ENCODE assay signal across 20 mouse cellular contexts in the genomic region with DNA sequence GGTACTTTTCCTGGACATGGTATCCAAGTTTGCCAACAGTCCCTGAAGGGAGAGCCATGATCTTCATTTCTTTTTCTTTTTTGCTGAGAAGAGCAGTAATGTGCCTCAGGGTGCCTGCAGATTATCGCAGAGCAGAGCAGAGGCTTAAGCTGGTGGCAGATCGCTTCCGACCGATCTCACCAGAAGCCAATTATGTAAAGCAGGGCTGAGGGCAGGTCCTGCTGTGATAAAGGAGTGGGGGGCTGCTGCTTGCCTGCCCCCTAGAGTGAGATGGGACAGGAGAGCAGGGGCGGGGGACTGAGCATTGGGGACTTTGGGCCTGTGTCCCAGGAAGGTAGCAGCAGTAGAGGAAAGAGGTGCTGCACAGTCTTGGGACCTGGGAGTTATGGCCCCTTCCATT.
DNase-seq lines count a peak whose midpoint lies in the region; ATAC-seq and TF ChIP-seq lines count a peak whose summit lies in the region.
"Had no signal": no experiment of that assay in that cellular context is flagged by ENCODE, and none has a peak within 500 bp of the region (broad histone marks: within the 10 kb centered on the region; RNA-seq: fewer than 3 reads in every experiment).

No protein-coding gene starts in this region.

- ATAC-seq in forebrain, embryonic 14.5 days, result no peak
- ATAC-seq in forebrain, embryonic 13.5 days, result no peak; the same call in 1 of the 2 replicates
- no peak for ATAC-seq in hindbrain, embryonic 13.5 days (ENCODE audit: low FRiP score)
- ATAC-seq in midbrain, embryonic 11.5 days (ENCODE audit: low FRiP score), result peak; percentile 56; the same call in 1 of the 2 replicates
- ATAC-seq in midbrain, postnatal 0 days (ENCODE audit: low FRiP score), result no peak
- ATAC-seq: intestine, embryonic 16.5 days had no signal

- WGBS in forebrain, embryonic 14.5 days, result 10% methylated on average over 5 of the region's 5 CpGs
- WGBS in forebrain, embryonic 13.5 days, result 5% methylated on average over 5 of the region's 5 CpGs
- 4% methylated on average over 5 of the region's 5 CpGs for WGBS in hindbrain, embryonic 13.5 days
- WGBS in midbrain, embryonic 11.5 days, result 2% methylated on average over 5 of the region's 5 CpGs
- WGBS in midbrain, postnatal 0 days, result 9% methylated on average over 5 of the region's 5 CpGs

- H3K9ac ChIP-seq in forebrain, embryonic 14.5 days (ENCODE audit: low read length), result no peak overlapping the region
- no peak overlapping the region for H3K9ac ChIP-seq in forebrain, embryonic 13.5 days
- no peak overlapping the region for H3K9ac ChIP-seq in hindbrain, embryonic 13.5 days
- H3K9ac ChIP-seq in midbrain, embryonic 11.5 days (ENCODE audit: low read length), result no peak overlapping the region
- H3K9ac ChIP-seq in midbrain, postnatal 0 days (replicated peaks; ENCODE audit: low read length, poor library complexity, severe bottlenecking), result no peak overlapping the region
- H3K9ac ChIP-seq: limb, embryonic 15.5 days; liver, embryonic 15.5 days; lung, embryonic 15.5 days had no signal

- H3K9me3 ChIP-seq in forebrain, embryonic 14.5 days (replicated peaks; ENCODE audit: control insufficient read depth, low read length), result no peaks in the 10 kb centered on the region
- no peaks in the 10 kb centered on the region for H3K9me3 ChIP-seq in forebrain, embryonic 13.5 days (replicated peaks)
- no peaks in the 10 kb centered on the region for H3K9me3 ChIP-seq in hindbrain, embryonic 13.5 days
- no peaks in the 10 kb centered on the region for H3K9me3 ChIP-seq in midbrain, embryonic 11.5 days (ENCODE audit: control insufficient read depth, low read length)
- no peaks in the 10 kb centered on the region for H3K9me3 ChIP-seq in midbrain, postnatal 0 days (ENCODE audit: low read length)
- H3K9me3 ChIP-seq: heart, embryonic 10.5 days; limb, embryonic 15.5 days; liver, embryonic 15.5 days; lung, embryonic 15.5 days had no signal

- no peaks in the 10 kb centered on the region for H3K27me3 ChIP-seq in forebrain, embryonic 14.5 days (replicated peaks; ENCODE audit: control insufficient read depth, insufficient read depth, low read length)
- peaks cover 17% of the 10 kb centered on the region for H3K27me3 ChIP-seq in forebrain, embryonic 13.5 days
- H3K27me3 ChIP-seq in hindbrain, embryonic 13.5 days, result no peaks in the 10 kb centered on the region; the same call in none of the 2 replicates
- no peaks in the 10 kb centered on the region; the same call in none of the 2 replicates for H3K27me3 ChIP-seq in midbrain, embryonic 11.5 days (ENCODE audit: control insufficient read depth, insufficient read depth, low read length)
- no peaks in the 10 kb centered on the region for H3K27me3 ChIP-seq in midbrain, postnatal 0 days (ENCODE audit: insufficient read depth, low read length)
- H3K27me3 ChIP-seq: lung, embryonic 15.5 days had no signal

- H3K4me2 ChIP-seq in forebrain, embryonic 14.5 days (ENCODE audit: low read length), result no peak overlapping the region
- no peak overlapping the region for H3K4me2 ChIP-seq in forebrain, embryonic 13.5 days
- H3K4me2 ChIP-seq in hindbrain, embryonic 13.5 days, result no peak overlapping the region
- no peak overlapping the region for H3K4me2 ChIP-seq in midbrain, embryonic 11.5 days
- H3K4me2 ChIP-seq in midbrain, postnatal 0 days (ENCODE audit: low read depth, low read length, poor library complexity, severe bottlenecking), result no peak overlapping the region
- H3K4me2 ChIP-seq: limb, embryonic 15.5 days; liver, embryonic 15.5 days; lung, embryonic 15.5 days had no signal

- no peak; the same call in 1 of the 2 replicates for TF ChIP-seq CTCF in midbrain, postnatal 0 days (IDR thresholded peaks at IDR 0.05)

- no peak overlapping the region for H3K27ac ChIP-seq in forebrain, embryonic 14.5 days (ENCODE audit: low read depth, low read length)
- no peak overlapping the region for H3K27ac ChIP-seq in forebrain, embryonic 13.5 days
- peak overlapping the region; percentile 40; the same call in 1 of the 2 replicates for H3K27ac ChIP-seq in hindbrain, embryonic 13.5 days
- peak overlapping the region; percentile 20; the same call in 1 of the 2 replicates for H3K27ac ChIP-seq in midbrain, embryonic 11.5 days (ENCODE audit: low read depth, low read length)
- no peak overlapping the region for H3K27ac ChIP-seq in midbrain, postnatal 0 days (ENCODE audit: low read depth, low read length)
- H3K27ac ChIP-seq: heart, embryonic 10.5 days; limb, embryonic 15.5 days; liver, embryonic 15.5 days; lung, embryonic 15.5 days had no signal

- no peak overlapping the region for H3K4me3 ChIP-seq in forebrain, embryonic 14.5 days (ENCODE audit: low read depth, low read length)
- no peak overlapping the region for H3K4me3 ChIP-seq in forebrain, embryonic 13.5 days
- no peak overlapping the region for H3K4me3 ChIP-seq in hindbrain, embryonic 13.5 days
- no peak overlapping the region for H3K4me3 ChIP-seq in midbrain, embryonic 11.5 days (ENCODE audit: low read depth, low read length)
- no peak overlapping the region for H3K4me3 ChIP-seq in midbrain, postnatal 0 days (ENCODE audit: low read depth, low read length)
- H3K4me3 ChIP-seq: heart, embryonic 10.5 days; limb, embryonic 15.5 days; liver, embryonic 15.5 days; lung, embryonic 15.5 days had no signal

- no peaks in the 10 kb centered on the region for H3K36me3 ChIP-seq in forebrain, embryonic 14.5 days (ENCODE audit: control insufficient read depth, insufficient read depth, low read length)
- H3K36me3 ChIP-seq in forebrain, embryonic 13.5 days (ENCODE audit: poor library complexity, severe bottlenecking), result no peaks in the 10 kb centered on the region
- H3K36me3 ChIP-seq in hindbrain, embryonic 13.5 days, result no peaks in the 10 kb centered on the region
- no peaks in the 10 kb centered on the region for H3K36me3 ChIP-seq in midbrain, embryonic 11.5 days (ENCODE audit: control insufficient read depth, insufficient read depth, low read length)
- no peaks in the 10 kb centered on the region for H3K36me3 ChIP-seq in midbrain, postnatal 0 days (ENCODE audit: insufficient read depth, low read length)
- H3K36me3 ChIP-seq: heart, embryonic 10.5 days; limb, embryonic 15.5 days; liver, embryonic 15.5 days; lung, embryonic 15.5 days had no signal

- peaks cover 24% of the 10 kb centered on the region for H3K4me1 ChIP-seq in forebrain, embryonic 14.5 days (ENCODE audit: control insufficient read depth, insufficient read depth, low read length)
- peaks cover 37% of the 10 kb centered on the region for H3K4me1 ChIP-seq in forebrain, embryonic 13.5 days
- H3K4me1 ChIP-seq in hindbrain, embryonic 13.5 days (replicated peaks), result peaks cover 55% of the 10 kb centered on the region
- peaks cover 24% of the 10 kb centered on the region for H3K4me1 ChIP-seq in midbrain, embryonic 11.5 days (ENCODE audit: control insufficient read depth, insufficient read depth, low read length)
- peaks cover 18% of the 10 kb centered on the region; the same call in 1 of the 2 replicates for H3K4me1 ChIP-seq in midbrain, postnatal 0 days (ENCODE audit: insufficient read depth, low read length)
- H3K4me1 ChIP-seq: liver, embryonic 15.5 days had no signal

- peak; percentile 30 for DNase-seq in forebrain, embryonic 14.5 days (ENCODE audit: low spot score)
- peak; percentile 86 for DNase-seq in midbrain, embryonic 11.5 days (ENCODE audit: low spot score, missing footprints)
- peak; percentile 43 for DNase-seq in midbrain, postnatal 0 days (ENCODE audit: low spot score)
- DNase-seq in embryo, embryonic 9.5 days (ENCODE audit: extremely low spot score), result no peak
- no peak for DNase-seq in embryo, embryonic 10.5 days (ENCODE audit: low spot score)
- no peak for DNase-seq in yolk sac, embryonic 10.5 days (ENCODE audit: low spot score)
- DNase-seq: adrenal gland, postnatal 14 days; cerebellum, adult 9-11 months; kidney, postnatal 4 days; layer of hippocampus, adult 9-11 months; left cerebral cortex, postnatal 4 days; lung, postnatal 4 days; thymus, postnatal 36 days had no signal

Comparison
In these comparisons a context has a peak if more than half of its experiments do, and no peak if none do; other contexts are left out.
1. H3K27ac ChIP-seq: peak in hindbrain, embryonic 13.5 days (single experiment) and midbrain, embryonic 11.5 days (single experiment); none in forebrain, embryonic 14.5 days (single experiment), forebrain, embryonic 13.5 days (single experiment) and midbrain, postnatal 0 days (single experiment).
2. DNase-seq: peak in forebrain, embryonic 14.5 days (single experiment), midbrain, embryonic 11.5 days (single experiment) and midbrain, postnatal 0 days (single experiment); none in embryo, embryonic 9.5 days (single experiment), embryo, embryonic 10.5 days (single experiment) and yolk sac, embryonic 10.5 days (single experiment).